Mouse (Mus musculus) thymus, adult 2 months (tissue): ENCODE measurements around the gene Akt3.

ENCODE experiments used
- CTCF ChIP-seq: fragments of 200-500 bp; IDR thresholded peaks from 2 replicates; pipeline ENCODE4 v1.5.1; 2012; ENCODE audit warnings: mild to moderate bottlenecking, control low read depth, low read length, moderate library complexity, borderline replicate concordance; ENCODE audit not compliant: control insufficient read depth, poor library complexity, insufficient read depth; ENCODE audit errors: extremely low read depth
- POLR2A ChIP-seq: fragments of 200-500 bp; IDR thresholded peaks from 2 replicates; pipeline ENCODE4 v1.6.1; 2012; ENCODE audit warnings: mild to moderate bottlenecking, low read length, control low read depth, moderate library complexity; ENCODE audit not compliant: control insufficient read depth, poor library complexity, insufficient read depth; ENCODE audit errors: extremely low read depth

- no peak for TF ChIP-seq CTCF
- TF ChIP-seq POLR2A, result no peak
These were observed 235.3 kb downstream of the Akt3 start for GRCm38 (mm10) chr1:177022751-177023150.
